Mouse (Mus musculus) MEL (cell line): ENCODE measurements around the gene Dop1a.

ENCODE experiments used
- CTCF ChIP-seq, 3 experiments: IDR thresholded peaks in 2 of 3; conservative IDR thresholded peaks in 1 of 3; 2 replicates each; pipeline ENCODE4 v1.5.1; 2011 to 2012; ENCODE audit warnings: low read length in 3 of 3, low read depth in 2 of 3, mild to moderate bottlenecking in 2 of 3, improper control_type of control experiment in 1 of 3, inconsistent platforms in 1 of 3, mixed read lengths in 1 of 3, moderate library complexity in 1 of 3; ENCODE audit not compliant: control insufficient read depth in 1 of 3, insufficient read depth in 1 of 3, poor library complexity in 1 of 3, severe bottlenecking in 1 of 3
- E2F4 ChIP-seq: IDR thresholded peaks from 2 replicates; pipeline ENCODE4 v1.6.1; 2011; ENCODE audit warnings: low read depth, low read length, improper control_type of control experiment, borderline replicate concordance
- EP300 ChIP-seq, 2 experiments: IDR thresholded peaks; 2 replicates each; pipeline ENCODE4 v1.6.1; 2011; ENCODE audit warnings: improper control_type of control experiment in 2 of 2, low read length in 2 of 2, low read depth in 1 of 2, mild to moderate bottlenecking in 1 of 2
- MAZ ChIP-seq: IDR thresholded peaks from 2 replicates; pipeline ENCODE4 v1.6.1; 2012; ENCODE audit warnings: low read depth, mild to moderate bottlenecking, inconsistent platforms, low read length, improper control_type of control experiment
- MYC ChIP-seq: IDR thresholded peaks from 2 replicates; pipeline ENCODE4 v1.6.1; 2011; ENCODE audit warnings: low read depth, mild to moderate bottlenecking, low read length, improper control_type of control experiment, moderate library complexity
- POLR2A ChIP-seq, 2 experiments: IDR thresholded peaks; 2 replicates each; pipeline ENCODE4 v1.6.1; 2011 to 2012; ENCODE audit warnings: low read length in 2 of 2, mild to moderate bottlenecking in 2 of 2, control low read depth in 1 of 2, improper control_type of control experiment in 1 of 2, low read depth in 1 of 2, moderate library complexity in 1 of 2; ENCODE audit not compliant: control insufficient read depth in 1 of 2, insufficient read depth in 1 of 2, poor library complexity in 1 of 2
- RCOR1 ChIP-seq: IDR thresholded peaks from 2 replicates; pipeline ENCODE4 v1.6.1; 2012; ENCODE audit warnings: low read depth, mild to moderate bottlenecking, inconsistent platforms, low read length, improper control_type of control experiment
- TBP ChIP-seq: IDR thresholded peaks from 2 replicates; pipeline ENCODE4 v1.8.0; 2011; ENCODE audit warnings: low read depth, low read length, improper control_type of control experiment
- TCF12 ChIP-seq: IDR thresholded peaks from 2 replicates; pipeline ENCODE4 v1.6.1; 2014; ENCODE audit warnings: low read depth, mild to moderate bottlenecking, inconsistent platforms, low read length, improper control_type of control experiment, moderate library complexity
- USF1 ChIP-seq: IDR thresholded peaks from 2 replicates; pipeline ENCODE4 v1.6.1; 2014; ENCODE audit warnings: low read depth, mild to moderate bottlenecking, inconsistent platforms, low read length, improper control_type of control experiment, moderate library complexity
- ZC3H11A ChIP-seq: IDR thresholded peaks from 2 replicates; pipeline ENCODE4 v1.6.1; 2012; ENCODE audit warnings: low read depth, mild to moderate bottlenecking, inconsistent platforms, low read length, improper control_type of control experiment
- ZNF384 ChIP-seq: IDR thresholded peaks from 2 replicates; pipeline ENCODE4 v1.6.1; 2012; ENCODE audit warnings: low read depth, mild to moderate bottlenecking, inconsistent platforms, low read length, improper control_type of control experiment

DNA sequence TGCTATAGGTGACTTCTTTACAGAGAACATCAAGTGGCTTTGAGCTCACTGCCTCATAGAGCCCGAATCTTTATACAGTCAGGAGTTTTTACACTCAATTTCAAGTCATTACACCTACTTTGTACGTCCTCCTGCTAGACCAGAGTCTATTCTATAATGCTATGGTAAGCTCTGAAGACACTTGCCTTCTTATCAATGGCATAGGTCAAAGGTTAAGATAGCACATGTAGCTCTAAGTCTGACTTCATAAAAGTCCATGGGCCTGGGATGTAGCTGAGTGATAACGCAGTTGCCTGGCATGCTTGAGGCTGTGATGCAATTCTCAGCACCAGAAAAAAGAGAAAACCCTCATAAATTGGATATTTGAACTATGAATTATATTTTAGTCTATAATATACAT is 47.4 kb downstream of the Dop1a start:
- TF ChIP-seq CTCF (IDR thresholded peaks at IDR 0.05 in 2 of 3, conservative IDR thresholded peaks at IDR 0.05 in 1 of 3; ENCODE audit: control insufficient read depth in 1 of 3, insufficient read depth in 1 of 3, low read depth in 2 of 3, low read length in 3 of 3, poor library complexity in 1 of 3, severe bottlenecking in 1 of 3) (no peak), POLR2A (IDR thresholded peaks at IDR 0.05; ENCODE audit: control insufficient read depth in 1 of 2, insufficient read depth in 1 of 2, low read depth in 1 of 2, low read length in 2 of 2, poor library complexity in 1 of 2) (no peak), EP300 (IDR thresholded peaks at IDR 0.05; ENCODE audit: low read depth in 1 of 2, low read length in 2 of 2) (no peak), ZC3H11A (no peak), ZNF384 (no peak), TBP (no peak), TCF12 (no peak), MYC (no peak), MAZ (no peak), RCOR1 (no peak), USF1 (no peak), E2F4 (no peak)
